Mouse (Mus musculus): ENCODE data around the gene Slc23a2.

Slc23a2 gene

DNA sequence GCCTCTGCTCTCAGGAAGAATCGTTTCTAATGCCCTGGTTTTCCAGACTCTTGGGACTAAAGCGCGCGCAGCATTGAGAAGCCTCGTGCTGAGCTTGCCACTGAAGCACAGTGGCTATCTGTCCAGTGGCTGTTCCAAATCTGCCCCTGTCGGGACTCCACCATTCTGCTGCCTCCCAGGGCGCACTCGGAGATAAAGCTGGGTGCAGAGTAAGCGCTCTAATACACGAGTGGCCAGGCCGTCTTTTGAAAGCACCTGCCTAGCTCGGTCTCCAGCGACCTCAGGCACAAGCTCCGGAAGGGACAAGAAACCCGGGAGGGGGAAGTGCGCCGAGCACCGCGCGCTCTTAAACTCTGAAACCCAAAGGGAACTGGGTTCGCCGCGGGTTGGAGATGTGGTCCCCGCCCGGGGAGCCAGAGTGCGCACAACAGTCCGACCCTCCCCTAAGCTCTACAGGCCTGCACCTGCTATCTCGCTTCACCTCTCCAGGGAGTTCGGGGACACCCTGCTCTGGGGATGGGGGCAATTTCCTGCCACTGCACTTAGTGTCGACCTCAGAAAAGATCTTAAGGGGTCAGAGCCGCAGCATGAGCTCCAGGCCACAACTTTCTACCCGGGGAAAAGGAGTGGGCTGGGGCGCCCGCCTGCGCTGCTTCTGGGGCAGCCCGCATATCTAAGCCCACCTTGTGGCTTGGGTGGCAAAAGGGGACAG is 115.9 kb downstream of the Slc23a2 start:
- ATAC-seq (ENCODE audit: insufficient number of reproducible peaks, low FRiP score, low TSS enrichment): 0 out of 2 replicates have a peak, but pooled peaks have one; percentile 51

DNA sequence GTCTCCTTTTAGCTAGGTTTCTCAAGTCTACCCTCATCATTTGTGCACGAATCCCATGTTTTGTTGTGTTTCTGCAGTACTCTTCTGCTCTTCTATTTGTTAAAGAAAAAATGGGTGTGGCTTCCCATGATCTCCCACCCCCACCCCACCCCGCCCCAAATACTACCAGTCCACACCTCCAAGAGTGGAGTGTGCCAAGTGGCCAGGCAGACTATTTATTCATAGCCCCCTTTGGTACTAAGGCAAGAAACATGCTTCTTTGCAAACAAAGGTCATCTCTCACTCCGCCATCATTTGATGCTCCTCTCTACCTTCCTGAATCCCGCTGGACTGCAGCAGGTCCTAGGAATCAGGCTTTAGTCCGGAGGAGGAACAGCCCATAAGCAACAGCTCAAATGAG is 116.8 kb downstream of the Slc23a2 start:
- no peak for ATAC-seq (ENCODE audit: insufficient number of reproducible peaks, low FRiP score, low TSS enrichment)

DNA sequence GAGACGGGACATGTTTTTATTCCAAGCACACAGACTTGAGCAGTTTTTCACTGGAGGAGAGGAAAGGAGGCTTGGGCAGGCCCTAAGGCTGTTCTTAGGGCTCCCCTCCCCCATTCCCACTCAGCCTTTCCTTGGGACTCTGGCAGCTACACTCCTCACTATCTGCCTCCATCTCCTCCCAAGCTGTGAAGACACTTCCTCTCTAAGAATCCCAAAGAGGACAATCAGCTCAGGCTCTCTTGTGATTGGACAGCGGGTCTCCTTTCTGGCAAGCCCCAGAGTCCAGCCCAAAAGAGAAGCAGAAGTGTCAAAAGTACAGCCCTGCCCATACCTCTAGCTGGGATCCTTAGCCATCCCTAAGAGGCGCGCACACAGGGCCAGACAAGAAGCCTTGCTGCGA is 117.5 kb downstream of the Slc23a2 start:
- ATAC-seq (ENCODE audit: insufficient number of reproducible peaks, low FRiP score, low TSS enrichment): no peak

DNA sequence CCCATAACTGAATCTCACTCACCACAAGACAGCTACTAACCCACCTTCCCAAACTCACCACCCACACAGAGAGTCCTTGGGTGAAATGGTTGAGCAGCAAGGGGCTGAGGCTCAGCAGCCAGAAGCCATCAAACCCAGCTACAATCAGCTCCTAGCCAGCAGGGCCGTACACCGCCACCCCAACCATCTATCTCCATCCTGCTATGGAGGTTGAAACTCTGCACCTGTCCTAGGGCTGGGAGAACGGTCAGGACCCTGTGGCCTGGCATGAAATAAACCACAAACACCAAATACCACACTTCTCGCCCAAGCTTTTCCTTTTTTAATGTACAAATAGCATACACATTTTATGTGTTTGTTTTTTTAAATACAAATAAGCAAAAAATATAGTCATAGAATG is 120.9 kb downstream of the Slc23a2 start:
- no peak for ATAC-seq (ENCODE audit: insufficient number of reproducible peaks, low FRiP score, low TSS enrichment)

DNA sequence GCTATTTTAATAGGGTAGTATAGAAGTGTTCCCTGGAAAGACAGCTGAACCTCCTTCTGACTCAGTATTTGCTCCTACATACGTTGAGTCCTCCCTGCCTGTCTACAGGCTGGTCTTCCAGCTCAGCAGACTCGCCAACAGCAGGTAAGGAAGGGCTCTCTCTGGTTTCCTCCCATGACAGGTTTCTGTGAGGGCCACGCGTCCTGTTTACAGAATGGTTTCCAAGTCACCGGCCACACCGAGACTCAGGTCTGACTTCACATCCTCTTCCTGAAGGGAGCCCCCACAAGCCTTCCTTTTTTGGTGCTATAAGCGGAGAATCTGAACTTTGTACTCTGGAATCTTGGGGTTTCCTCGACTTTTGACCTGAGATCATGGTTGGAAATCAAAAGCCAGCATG is 122.3 kb downstream of the Slc23a2 start:
- no peak for ATAC-seq (ENCODE audit: insufficient number of reproducible peaks, low FRiP score, low TSS enrichment)

DNA sequence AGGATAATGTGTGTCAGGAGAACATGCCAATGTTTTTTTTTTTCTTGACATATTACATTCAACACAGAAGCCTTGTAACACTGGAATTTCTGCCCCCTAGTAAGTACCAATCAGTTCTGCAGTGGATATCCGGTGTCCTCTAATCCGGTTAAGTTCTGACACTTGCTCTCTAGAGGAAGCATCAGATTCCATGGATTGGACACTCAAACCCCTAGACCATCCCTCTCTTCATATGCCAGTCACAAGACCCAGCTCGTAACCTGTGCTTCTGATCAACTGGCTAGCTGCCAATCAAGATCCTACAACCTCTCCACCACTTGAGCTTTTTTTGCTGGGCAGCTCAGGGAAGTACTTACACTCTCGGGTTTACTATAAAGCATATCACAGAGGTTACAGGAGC is 123.3 kb downstream of the Slc23a2 start:
- no peak for ATAC-seq (ENCODE audit: insufficient number of reproducible peaks, low FRiP score, low TSS enrichment)

DNA sequence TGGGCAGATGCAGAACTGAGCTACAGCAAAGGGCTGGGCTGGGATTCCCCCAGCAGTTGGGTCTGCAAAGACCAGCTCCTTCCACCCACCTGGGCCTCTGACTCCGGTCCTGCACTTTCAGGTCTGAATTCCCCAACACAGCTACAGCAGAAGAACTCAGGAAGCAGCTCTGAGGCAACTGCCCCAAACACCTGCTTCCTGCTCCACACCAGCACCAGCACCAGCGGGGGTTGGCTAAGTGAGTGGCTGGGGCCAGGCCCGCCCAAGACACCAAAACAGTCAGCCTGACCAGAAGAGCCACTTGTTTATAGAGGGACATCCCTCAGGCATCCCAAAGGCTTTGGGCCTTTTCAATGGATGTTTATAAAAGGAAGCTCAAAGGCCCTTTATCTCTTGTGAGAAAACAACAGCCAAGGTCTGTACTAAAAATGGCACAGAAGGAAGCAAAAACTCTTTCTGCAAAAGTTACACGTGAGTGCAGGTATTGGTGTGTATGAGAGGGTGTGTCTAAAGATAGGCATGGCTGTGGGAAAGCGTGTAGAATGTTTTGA is 123.8 kb downstream of the Slc23a2 start:
- ATAC-seq (ENCODE audit: insufficient number of reproducible peaks, low FRiP score, low TSS enrichment): no peak

DNA sequence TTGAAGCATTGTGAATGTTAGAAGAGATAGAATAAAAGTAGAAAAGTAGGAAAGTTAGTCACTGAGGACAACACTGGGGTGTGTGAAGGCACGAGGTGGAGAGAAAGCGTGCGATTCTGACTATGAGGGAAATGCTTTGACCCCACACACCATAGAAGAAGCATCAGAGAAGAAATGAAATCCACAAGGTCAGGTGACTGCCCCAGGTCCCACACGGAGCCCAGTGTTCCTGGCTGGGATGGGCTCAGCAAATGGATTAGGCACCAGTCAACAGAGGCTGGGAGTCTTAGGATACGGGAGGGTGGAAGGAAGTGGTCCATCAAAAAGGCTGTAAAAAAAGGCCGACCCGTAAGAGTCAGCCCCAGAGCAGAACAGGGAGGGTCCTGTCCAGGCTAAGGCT is 124.5 kb downstream of the Slc23a2 start:
- no peak for ATAC-seq (ENCODE audit: insufficient number of reproducible peaks, low FRiP score, low TSS enrichment)

DNA sequence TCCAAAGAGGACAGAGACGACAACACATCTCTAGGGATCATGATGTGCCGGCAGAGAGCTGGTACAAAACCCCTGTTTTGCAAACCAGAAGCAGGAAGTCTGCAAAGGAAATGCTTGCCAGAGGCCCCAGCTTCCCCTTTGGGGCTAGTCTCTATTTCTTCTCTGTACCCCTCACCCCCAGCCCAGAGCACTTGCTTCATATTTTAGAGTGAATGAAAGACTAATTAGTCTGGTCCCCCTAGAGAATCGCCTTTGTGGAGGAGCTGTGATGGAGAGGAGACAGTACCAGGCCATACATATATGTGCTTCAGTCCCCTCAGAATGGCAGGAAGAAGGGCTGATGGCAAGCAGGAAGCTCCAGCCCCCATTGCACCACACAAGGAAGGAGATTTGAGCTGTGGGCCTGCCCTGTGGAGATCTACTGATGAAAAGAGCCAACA is 125.5 kb downstream of the Slc23a2 start:
- ATAC-seq (ENCODE audit: insufficient number of reproducible peaks, low FRiP score, low TSS enrichment): no peak

DNA sequence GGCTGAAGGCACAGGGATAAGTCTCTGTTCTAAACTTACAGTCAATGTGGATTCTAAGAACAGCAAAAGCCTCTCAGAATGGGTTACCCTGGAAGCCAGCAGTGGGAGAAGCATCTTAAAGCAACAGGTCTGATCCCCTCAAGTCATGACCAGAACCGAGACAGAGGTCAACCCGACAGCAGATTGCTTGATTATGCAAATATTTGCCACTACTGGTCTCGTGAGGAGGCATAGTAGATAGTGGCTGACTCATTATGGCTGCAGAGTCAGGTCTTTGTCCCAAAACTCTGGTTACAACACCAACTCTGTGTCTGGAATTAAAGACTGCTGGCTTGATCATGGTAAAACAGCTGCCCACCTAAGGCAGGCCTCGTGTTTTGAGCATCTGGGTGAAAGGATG is 126.8 kb downstream of the Slc23a2 start:
- no peak for ATAC-seq (ENCODE audit: insufficient number of reproducible peaks, low FRiP score, low TSS enrichment)

DNA sequence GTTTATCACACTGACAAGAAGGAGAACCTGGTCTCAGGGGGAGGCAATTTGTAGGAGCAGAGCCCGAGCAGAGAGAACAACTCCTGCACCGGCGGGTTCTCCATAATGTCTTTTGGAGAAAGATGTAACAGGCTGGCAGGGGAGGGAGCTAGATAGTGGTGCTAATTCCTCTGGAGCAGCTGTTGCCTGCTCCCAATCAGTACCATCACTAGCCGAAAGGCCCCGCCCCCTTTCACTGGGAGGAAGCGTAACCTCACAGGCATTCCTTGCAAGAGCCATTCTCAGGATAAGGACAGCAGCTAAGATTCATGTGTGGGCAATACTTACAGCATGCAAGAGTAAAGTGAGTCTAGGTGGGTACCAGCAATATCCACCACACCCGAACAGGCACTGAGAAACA is 127.3 kb downstream of the Slc23a2 start:
- no peak for ATAC-seq (ENCODE audit: insufficient number of reproducible peaks, low FRiP score, low TSS enrichment)

DNA sequence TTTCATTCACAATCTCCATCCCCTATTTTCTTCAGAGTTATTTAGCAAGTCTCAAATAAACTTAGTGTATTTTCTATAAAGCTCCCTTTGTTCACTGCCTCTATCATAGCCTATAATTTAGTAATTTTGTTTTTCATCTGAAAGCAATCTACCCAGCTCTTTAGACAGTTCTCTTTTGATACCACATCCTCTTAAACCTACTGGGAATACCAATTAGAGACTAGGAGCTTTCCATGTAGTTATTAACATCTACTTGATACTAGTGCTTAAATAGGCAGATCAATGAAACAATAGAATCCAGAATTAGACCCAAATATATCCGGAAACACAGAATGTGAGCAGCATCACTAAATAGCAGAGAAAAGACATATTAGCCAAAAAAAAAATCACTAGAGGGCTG is 128.9 kb downstream of the Slc23a2 start:
- no peak for ATAC-seq (ENCODE audit: insufficient number of reproducible peaks, low FRiP score, low TSS enrichment)

DNA sequence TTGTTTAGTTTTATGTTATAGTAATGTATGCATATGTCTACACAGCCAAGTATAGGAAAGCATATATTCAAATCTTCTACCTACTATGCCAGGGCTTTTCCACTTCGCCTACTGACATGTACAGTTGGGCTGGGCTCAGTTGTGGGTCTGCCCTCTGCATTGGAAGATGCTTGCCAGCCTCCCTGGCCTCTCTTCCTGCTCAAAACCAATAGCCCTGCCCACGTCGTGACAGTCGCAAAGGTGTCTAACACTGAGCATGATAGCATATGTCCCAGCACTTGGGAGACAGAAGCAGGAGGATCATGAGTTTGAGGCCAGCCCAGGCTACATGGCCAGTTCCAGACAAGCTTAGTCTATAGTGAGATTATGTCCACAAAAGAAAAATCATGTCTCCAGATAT is 131.8 kb downstream of the Slc23a2 start:
- ATAC-seq (ENCODE audit: insufficient number of reproducible peaks, low FRiP score, low TSS enrichment): no peak

DNA sequence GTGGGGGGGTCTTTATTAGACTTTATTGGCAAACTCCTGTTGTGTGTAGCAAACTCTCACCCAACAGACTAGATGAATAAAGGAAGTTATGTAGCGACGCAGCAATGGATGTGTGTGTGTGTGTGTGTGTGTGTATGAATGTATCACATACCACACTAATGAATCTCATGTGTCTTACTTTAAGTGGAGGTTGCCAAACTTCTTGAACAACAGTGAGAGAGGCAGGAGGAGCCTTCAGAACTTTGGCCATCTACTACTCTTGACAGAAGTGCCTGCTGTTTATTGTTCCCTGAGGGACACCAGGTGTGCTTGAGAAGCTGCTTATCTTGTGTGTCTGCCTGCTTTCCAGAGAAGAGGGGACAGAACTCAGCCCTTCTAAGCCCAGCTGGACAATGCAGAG is 134.1 kb downstream of the Slc23a2 start:
- no peak for ATAC-seq (ENCODE audit: insufficient number of reproducible peaks, low FRiP score, low TSS enrichment)

DNA sequence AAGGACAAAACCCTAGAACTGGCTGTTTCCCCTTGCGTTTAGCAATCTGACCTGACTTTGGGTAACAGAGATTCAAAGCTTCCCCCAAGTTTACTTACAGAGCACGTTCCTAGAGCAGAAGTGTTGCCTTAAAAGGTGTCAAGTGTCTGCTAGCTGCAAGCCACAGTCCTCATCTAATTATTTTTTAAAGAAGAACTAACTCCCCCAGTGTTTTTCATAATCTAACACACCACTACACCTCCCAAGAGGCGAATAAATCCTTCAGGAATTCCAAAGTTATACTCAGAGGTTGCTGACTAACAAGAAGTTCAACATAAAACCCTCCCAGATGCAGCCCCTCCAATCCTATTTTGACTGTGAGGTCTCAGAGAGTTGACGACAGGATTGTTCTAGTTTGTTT is 136.7 kb downstream of the Slc23a2 start:
- ATAC-seq (ENCODE audit: insufficient number of reproducible peaks, low FRiP score, low TSS enrichment): no peak

DNA sequence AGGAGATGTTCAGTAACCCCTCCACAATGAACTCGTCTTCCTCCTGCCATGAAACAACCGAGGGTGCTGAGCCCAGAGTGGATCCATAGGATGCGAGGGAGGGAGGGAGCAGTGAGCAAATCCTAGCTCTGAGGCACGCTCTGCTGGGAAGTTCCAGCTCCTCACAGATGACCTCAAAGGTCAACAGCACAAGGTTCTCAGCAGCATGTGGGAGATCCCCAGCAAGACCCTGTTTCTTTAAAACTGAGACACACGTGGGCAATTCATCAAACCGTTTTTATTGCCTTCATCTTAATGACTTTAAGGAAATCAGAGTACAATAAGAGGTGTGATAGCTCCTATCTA is 137.5 kb downstream of the Slc23a2 start:
- no peak for ATAC-seq (ENCODE audit: insufficient number of reproducible peaks, low FRiP score, low TSS enrichment)

DNA sequence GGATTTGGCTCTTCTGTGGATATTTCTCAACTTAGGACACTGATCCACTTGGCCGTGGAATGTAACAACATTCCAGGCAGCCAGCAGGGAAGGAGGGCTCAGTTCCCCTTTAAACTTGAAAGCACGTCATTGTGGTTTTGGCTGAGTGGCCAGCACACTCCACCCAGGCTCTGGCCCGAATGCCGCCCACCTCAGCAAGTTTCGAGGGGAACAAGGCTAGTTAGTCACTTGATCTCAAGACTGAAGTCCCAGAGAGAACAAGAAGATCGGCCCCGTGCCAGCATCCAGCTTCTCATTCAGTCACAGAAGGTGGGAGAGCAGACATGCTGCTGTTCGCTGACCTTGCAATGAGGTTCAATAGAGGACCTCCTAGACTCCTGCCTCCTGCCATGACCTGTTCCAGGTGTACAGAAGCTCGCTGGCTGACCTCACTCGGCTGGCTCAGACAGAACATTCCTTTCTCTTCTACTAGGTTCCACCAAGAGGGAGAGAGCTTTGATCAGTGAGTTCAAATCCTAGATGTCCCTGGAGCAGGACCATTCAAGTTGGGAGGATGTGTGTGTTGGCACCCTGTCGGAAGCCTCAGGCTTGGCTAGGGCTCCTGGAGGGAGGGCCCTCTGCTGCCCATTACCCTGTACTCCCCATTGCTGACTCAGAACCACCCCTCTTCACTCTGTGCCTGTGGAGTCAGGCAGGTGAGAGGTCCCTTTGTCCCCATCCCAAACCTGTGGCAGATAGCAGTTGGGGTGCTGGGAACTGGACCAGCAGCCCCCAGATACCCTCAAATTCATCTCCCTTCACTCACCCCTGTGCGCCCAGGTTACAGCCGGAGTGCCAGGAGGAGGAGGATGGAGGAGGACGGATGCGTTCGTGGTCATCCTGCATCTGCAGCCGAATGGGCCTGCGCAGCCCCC is 138.1 kb downstream of the Slc23a2 start:
- no peak for ATAC-seq (ENCODE audit: insufficient number of reproducible peaks, low FRiP score, low TSS enrichment)

DNA sequence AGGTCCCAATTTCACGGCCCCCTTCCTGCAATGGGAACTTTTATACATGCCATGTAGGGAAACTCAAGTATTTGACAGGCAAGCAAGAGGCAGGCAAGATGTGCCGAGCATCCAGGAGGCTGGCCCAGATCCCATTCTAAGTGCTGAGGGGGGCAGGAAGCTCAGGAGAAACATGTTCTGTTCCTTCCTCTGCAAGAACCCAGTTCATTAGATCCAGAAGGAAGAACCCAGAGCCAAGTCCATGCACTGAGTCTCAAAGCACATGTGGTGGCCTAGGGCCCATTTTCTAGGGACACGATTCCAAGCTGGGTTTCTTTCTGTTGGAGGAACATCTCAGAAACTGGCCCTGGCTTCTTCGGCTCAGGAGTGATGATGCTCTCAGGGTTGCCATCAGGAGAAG is 139.5 kb downstream of the Slc23a2 start:
- ATAC-seq (ENCODE audit: insufficient number of reproducible peaks, low FRiP score, low TSS enrichment): no peak

DNA sequence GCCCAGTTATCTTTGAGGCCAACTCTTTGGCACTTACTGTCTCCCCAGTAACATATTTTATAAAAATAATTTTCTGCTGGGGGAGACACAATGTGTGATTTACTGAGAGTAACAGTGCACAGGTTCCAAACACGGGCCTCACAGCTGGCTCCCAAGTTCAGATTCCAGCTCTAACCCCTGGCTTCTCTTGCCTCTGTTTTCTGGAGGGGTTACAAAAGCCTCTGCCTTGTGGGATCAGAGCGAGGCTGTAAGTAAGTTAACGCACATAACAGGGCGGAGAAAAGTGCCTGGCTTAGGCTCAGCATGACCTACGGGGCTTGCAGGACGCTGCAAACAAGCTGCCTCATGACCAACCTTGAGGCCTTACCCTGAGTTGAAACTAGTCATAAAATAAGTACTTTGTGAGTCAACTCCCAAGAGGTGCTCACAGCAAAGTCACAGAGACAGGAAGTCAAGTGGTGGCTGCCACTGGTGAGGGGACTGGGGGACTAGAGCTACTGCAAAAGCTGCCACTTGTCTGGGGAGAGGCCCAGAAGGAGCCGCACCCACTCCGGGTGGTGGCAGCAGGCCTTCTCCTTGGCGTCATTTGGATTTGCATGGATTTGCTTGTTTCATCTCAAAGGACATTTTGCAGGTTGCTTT is 140.3 kb downstream of the Slc23a2 start:
- no peak for ATAC-seq (ENCODE audit: insufficient number of reproducible peaks, low FRiP score, low TSS enrichment)

DNA sequence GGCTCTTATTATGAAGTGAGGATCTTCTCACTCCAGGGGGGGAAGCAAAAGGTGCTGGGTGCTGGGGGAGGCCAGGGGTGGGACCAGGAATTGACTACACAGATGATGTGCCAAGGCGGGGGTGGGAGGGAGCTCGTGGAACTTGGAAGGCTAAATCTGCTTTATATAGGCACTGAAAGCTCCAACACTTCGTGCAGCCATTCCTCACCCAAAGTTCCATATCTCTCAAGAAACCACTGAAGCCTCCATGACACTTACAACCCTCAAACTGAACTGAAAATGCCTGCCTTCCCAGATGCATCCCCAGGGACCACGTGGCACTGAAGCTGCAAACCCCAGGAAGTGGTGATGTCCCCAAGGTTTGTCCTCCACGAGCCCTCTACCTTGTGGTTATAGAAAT is 141.0 kb downstream of the Slc23a2 start:
- ATAC-seq (ENCODE audit: insufficient number of reproducible peaks, low FRiP score, low TSS enrichment): no peak

Data from cerebellum, adult (tissue).